Mouse (Mus musculus) liver, adult 2 months (tissue): Measurements from ENCODE around the gene Cwh43. TPM values are rescaled to one million over a fixed set of nuclear protein-coding genes. Genes with fewer than 3 reads are reported as not detected.

Source experiments
- DNase-seq: peaks from one replicate; pipeline ENCODE4 v3.0.0-alpha.2; 2011; ENCODE audit warnings: low read depth, low spot score; ENCODE audit errors: extremely low read depth
- H3K27ac ChIP-seq: fragments of 200-500 bp; replicated peaks from 2 replicates; pipeline ENCODE4 v1.5.1; 2012; ENCODE audit warnings: low read depth, mild to moderate bottlenecking, control low read depth, inconsistent platforms, low read length; ENCODE audit not compliant: insufficient read depth
- H3K27me3 ChIP-seq: fragments of 200-500 bp; 2 replicates; pipeline ENCODE4 v1.6.1; 2012; ENCODE audit warnings: mild to moderate bottlenecking, moderate library complexity, low read length, inconsistent platforms; ENCODE audit not compliant: control insufficient read depth, insufficient read depth
- H3K36me3 ChIP-seq: fragments of 200-500 bp; 2 replicates; pipeline ENCODE4 v1.6.1; 2012; ENCODE audit warnings: low read length, inconsistent platforms; ENCODE audit not compliant: control insufficient read depth, insufficient read depth
- H3K4me1 ChIP-seq: fragments of 200-500 bp; 2 replicates; pipeline ENCODE4 v1.6.1; 2011; ENCODE audit warnings: low read length; ENCODE audit not compliant: control insufficient read depth, insufficient read depth
- H3K4me3 ChIP-seq: fragments of 200-500 bp; 2 replicates; pipeline ENCODE4 v1.5.1; 2011; ENCODE audit warnings: low read depth, mild to moderate bottlenecking, control low read depth, low read length, moderate library complexity; ENCODE audit not compliant: insufficient read depth
- H3K79me2 ChIP-seq: fragments of 200-500 bp; 2 replicates; pipeline ENCODE4 v1.6.1; 2012; ENCODE audit warnings: inconsistent platforms, mild to moderate bottlenecking, low read length, moderate library complexity; ENCODE audit not compliant: control insufficient read depth, insufficient read depth
- H3K9ac ChIP-seq: fragments of 200-500 bp; 2 replicates; pipeline ENCODE4 v1.6.1; 2012; ENCODE audit warnings: low read depth, mild to moderate bottlenecking, control low read depth, inconsistent platforms, low read length
- CTCF ChIP-seq: fragments of 200-500 bp; IDR thresholded peaks from 2 replicates; pipeline ENCODE4 v1.5.1; 2011; ENCODE audit warnings: low read depth, low read length, control low read depth
- POLR2A ChIP-seq: fragments of 200-500 bp; IDR thresholded peaks from 2 replicates; pipeline ENCODE4 v1.6.1; 2011; ENCODE audit warnings: low read length, control low read depth; ENCODE audit not compliant: insufficient read depth; ENCODE audit errors: extremely low read depth
- WGBS: fragments of 180-500 bp; shearing (Covaris S2); methylation state at CpG from one replicate; pipeline ENCODE4 v1.1.7; 2018; 5-methylcytosine and 5-hydroxymethylcytosine counted together
- polyA plus RNA-seq: library from polyadenylated mRNA; depleted of rRNA; stranded (reverse); fragments of >200 nt; gene quantifications from 2 replicates; pipeline ENCODE4 v1.2.3, GENCODE M21; 2012
- total RNA-seq: library from RNA; depleted of rRNA; stranded (reverse); fragments of >200 nt; gene quantifications from 2 replicates; pipeline ENCODE4 v1.2.3, GENCODE M21; 2014

The Cwh43 gene
- total and polyA plus RNA-seq, 2 experiments = not detected

DNA sequence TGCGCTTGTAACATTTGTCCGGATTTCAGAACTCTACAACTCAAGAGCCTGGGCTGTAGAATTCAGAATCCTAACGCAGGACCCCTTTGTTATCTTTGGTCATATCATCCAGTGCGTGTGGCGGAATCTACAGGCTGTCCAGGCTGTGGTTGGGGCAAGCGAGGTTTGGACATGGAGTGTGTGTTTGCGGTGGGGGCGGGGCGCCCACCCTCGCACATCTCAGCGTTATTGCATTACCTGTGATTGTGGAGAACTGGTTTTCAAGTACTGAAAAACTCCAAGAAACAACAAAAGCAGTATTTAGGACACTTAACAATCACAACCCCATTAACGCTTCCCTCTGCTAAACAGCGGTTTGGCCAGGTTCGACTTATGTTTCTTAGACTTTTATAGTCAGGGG lies 84.0 kb downstream of the Cwh43 start:
- H3K27ac ChIP-seq = peak overlapping the region; percentile 63
- H3K4me3 ChIP-seq = peak overlapping the region; percentile 46
- WGBS = 6% methylated on average over 14 of the region's 14 CpGs
- peaks cover 2% of the 10 kb centered on the region for H3K4me1 ChIP-seq
- no peak for TF ChIP-seq POLR2A
- TF ChIP-seq CTCF = no peak
- peak overlapping the region; percentile 66 for H3K9ac ChIP-seq
- no peaks in the 10 kb centered on the region for H3K27me3 ChIP-seq
- no peak for DNase-seq
- H3K79me2 ChIP-seq = peaks cover 8% of the 10 kb centered on the region; the same call in 1 of the 2 replicates
- H3K36me3 ChIP-seq = no peaks in the 10 kb centered on the region

DNA sequence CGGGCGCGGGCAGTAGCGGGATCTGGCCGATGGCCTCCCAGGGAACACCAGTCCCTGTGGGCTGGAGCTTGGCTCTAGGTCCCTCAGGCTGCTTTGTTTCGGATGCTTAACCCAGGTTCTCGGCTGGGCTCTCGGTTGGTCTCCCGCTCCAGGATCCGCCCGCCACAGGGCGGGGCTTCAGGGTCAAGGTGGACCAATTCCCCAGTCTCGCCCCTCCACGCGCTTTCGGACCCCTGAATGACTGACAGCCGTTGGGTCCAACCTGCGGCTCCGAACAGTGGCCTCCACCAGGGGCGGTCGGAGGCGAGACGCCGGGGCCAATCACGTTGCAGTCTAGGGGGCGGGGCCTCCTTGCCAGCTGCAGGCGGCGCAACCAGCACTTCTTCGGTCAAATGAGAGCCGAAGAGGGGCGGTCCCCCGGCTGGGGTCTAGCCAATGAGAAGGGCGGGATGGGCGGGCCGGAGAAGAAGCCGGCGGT lies 84.8 kb downstream of the Cwh43 start:
- Histone ChIP-seq H3K27ac (peak overlapping the region; percentile 63), H3K27me3 (no peaks in the 10 kb centered on the region), H3K9ac (peak overlapping the region; percentile 66), H3K4me1 (peaks cover 2% of the 10 kb centered on the region), H3K4me3 (peak overlapping the region; percentile 81), H3K79me2 (peaks cover 8% of the 10 kb centered on the region; the same call in 1 of the 2 replicates), H3K36me3 (no peaks in the 10 kb centered on the region)
- peak; percentile 97 for DNase-seq
- TF ChIP-seq CTCF (no peak), POLR2A (peak; percentile 93)
- WGBS = under 1% methylated on average over 37 of the region's 37 CpGs

GRCm38 (mm10) chr5:73491074-73491836 lies 85.4 kb downstream of the Cwh43 start:
- 1% methylated on average over 67 of the region's 70 CpGs for WGBS
- Histone ChIP-seq H3K27ac (peak overlapping the region; percentile 56), H3K4me3 (peak overlapping the region; percentile 81), H3K27me3 (no peaks in the 10 kb centered on the region), H3K79me2 (peaks cover 8% of the 10 kb centered on the region; the same call in 1 of the 2 replicates), H3K9ac (peak overlapping the region; percentile 86), H3K36me3 (no peaks in the 10 kb centered on the region), H3K4me1 (peaks cover 2% of the 10 kb centered on the region)
- no peak for DNase-seq
- TF ChIP-seq CTCF = no peak
- TF ChIP-seq POLR2A = peak; percentile 88

- no peaks in the 10 kb centered on the region for H3K27me3 ChIP-seq
- under 1% methylated on average over 58 of the region's 59 CpGs for WGBS
- no peaks in the 10 kb centered on the region for H3K36me3 ChIP-seq
- DNase-seq = peak; percentile 70
- peaks cover 2% of the 10 kb centered on the region for H3K4me1 ChIP-seq
- H3K79me2 ChIP-seq = peaks cover 8% of the 10 kb centered on the region; the same call in 1 of the 2 replicates
- peak overlapping the region; percentile 42 for H3K27ac ChIP-seq
- peak overlapping the region; percentile 78 for H3K9ac ChIP-seq
- peak overlapping the region; percentile 81 for H3K4me3 ChIP-seq
- TF ChIP-seq POLR2A (no peak), CTCF (no peak)
Measured at GRCm38 (mm10) chr5:73491837-73492720, 86.2 kb downstream of the Cwh43 start.

DNA sequence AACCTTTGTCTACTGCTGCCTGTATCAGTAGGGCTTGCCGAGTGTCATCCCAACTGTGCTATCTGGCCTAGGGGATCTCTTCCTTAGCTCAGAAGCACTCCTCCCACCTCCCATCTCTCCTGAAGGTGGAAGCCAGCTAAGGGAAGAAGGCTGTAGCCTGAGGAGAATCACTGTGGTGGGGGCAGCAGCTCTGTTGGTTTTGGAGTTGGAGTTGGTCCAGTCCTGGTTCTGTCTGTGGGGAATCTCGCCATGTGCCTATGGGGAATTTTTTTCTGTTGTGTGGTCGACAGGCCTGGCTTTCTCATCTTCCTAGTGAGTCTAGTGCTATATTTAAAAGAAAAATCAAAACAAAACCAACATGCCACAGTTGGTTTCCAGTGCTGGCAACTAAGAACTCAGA lies 91.5 kb downstream of the Cwh43 start:
- Histone ChIP-seq H3K4me3 (no peak overlapping the region), H3K4me1 (peaks cover 8% of the 10 kb centered on the region), H3K27me3 (no peaks in the 10 kb centered on the region), H3K79me2 (peaks cover 39% of the 10 kb centered on the region), H3K27ac (no peak overlapping the region), H3K36me3 (no peaks in the 10 kb centered on the region), H3K9ac (no peak overlapping the region)
- 81% methylated on average over 3 of the region's 3 CpGs for WGBS
- TF ChIP-seq CTCF = no peak
- TF ChIP-seq POLR2A = no peak
- no peak for DNase-seq
